Mouse (Mus musculus) midbrain, embryonic 14.5 days (tissue): ENCODE data around the gene Olfr117. TPM values are rescaled to one million over a fixed set of nuclear protein-coding genes. Genes with fewer than 3 reads are reported as not detected.
"Not testable (repeated sequence)": the region's sequence is repeated elsewhere in the genome, so short reads cannot be mapped to it uniquely, and the experiment has no call there.

Source experiments
- ATAC-seq: fragments of 200-750 bp; cut with Nextera tagmentation; 2 replicates; pipeline ENCODE4 v1.8.0; 2017; ENCODE audit warnings: moderate number of reproducible peaks, moderate library complexity; ENCODE audit not compliant: low FRiP score, low TSS enrichment
- DNase-seq: peaks from one replicate; pipeline ENCODE4 v3.0.0-alpha.2; 2015
- H3K27ac ChIP-seq: fragments of 300-500 bp; sonication (generic); replicated peaks from 2 replicates; pipeline ENCODE4 v1.5.1; 2014; ENCODE audit warnings: mild to moderate bottlenecking, low read depth, low read length, moderate library complexity
- H3K27me3 ChIP-seq: fragments of 300-500 bp; sonication (generic); 2 replicates; pipeline ENCODE4 v1.6.1; 2014; ENCODE audit warnings: low read length, control low read depth, mixed read lengths; ENCODE audit not compliant: control insufficient read depth, insufficient read depth
- H3K36me3 ChIP-seq: fragments of 300-500 bp; sonication (generic); 2 replicates; pipeline ENCODE4 v1.6.1; 2014; ENCODE audit warnings: low read length, control low read depth; ENCODE audit not compliant: control insufficient read depth, insufficient read depth
- H3K4me1 ChIP-seq: fragments of 300-500 bp; sonication (generic); 2 replicates; pipeline ENCODE4 v1.6.1; 2014; ENCODE audit warnings: mild to moderate bottlenecking, antibody characterized with exemption, low read length, control low read depth; ENCODE audit not compliant: control insufficient read depth, insufficient read depth
- H3K4me2 ChIP-seq: fragments of 300-500 bp; sonication (generic); 2 replicates; pipeline ENCODE4 v1.6.1; 2014; ENCODE audit warnings: mild to moderate bottlenecking, low read length, moderate library complexity
- H3K4me3 ChIP-seq: fragments of 300-500 bp; sonication (generic); replicated peaks from 2 replicates; pipeline ENCODE4 v1.5.1; 2014; ENCODE audit warnings: low read depth, low read length
- H3K9ac ChIP-seq: fragments of 300-500 bp; sonication (generic); replicated peaks from 2 replicates; pipeline ENCODE4 v1.6.1; 2014; ENCODE audit warnings: mild to moderate bottlenecking, low read length, moderate library complexity
- H3K9me3 ChIP-seq: fragments of 300-500 bp; sonication (generic); 2 replicates; pipeline ENCODE4 v1.6.1; 2016; ENCODE audit warnings: low read length, control low read depth, mixed read lengths; ENCODE audit not compliant: control insufficient read depth
- WGBS: fragments of 180-500 bp; shearing (Covaris S2); extraction: QIAGEN DNeasy Blood & Tissue Kit; methylation state at CpG from one replicate; pipeline ENCODE4 v1.1.7; 2014; 5-methylcytosine and 5-hydroxymethylcytosine counted together
- polyA plus RNA-seq: library from polyadenylated mRNA; unstranded; fragments of >200 nt; fragmentation: Nextera tagmentation; extraction: Ambion mirVana; gene quantifications from 2 replicates; pipeline ENCODE4 v1.2.1, GENCODE M21; 2014

Gene Olfr117
- polyA plus RNA-seq = not detected in 2 replicates

DNA sequence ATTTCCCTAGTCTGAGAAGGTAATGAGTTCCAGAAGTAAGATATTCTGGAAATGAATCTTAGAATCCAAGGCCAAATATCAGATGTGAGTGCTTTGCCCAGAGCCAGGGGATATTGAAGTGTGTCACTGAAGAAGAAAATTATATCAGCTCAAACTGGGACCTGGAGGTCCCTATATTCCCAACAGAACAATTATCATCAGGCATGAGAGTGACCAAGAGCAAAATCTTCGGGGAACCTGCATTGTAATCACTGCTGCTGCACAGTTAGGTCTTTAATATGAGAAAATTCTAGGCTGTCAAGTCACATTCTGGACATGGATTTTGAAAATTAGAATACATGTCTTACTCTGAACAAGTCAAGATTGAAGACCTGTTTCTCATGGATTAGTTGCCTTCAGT lies at the start of gene Olfr117:
TSS of gene Olfr117 (minus strand) at position 101 of the 400 bp plus-strand sequence.
- Histone ChIP-seq H3K9me3 (no peaks in the 10 kb centered on the region; the same call in 1 of the 2 replicates), H3K4me3 (no peak within 1 kb of the TSS), H3K27me3 (no peaks in the 10 kb centered on the region), H3K36me3 (no peaks in the 10 kb centered on the region), H3K4me2 (no peak within 1 kb of the TSS), H3K4me1 (no peaks in the 10 kb centered on the region), H3K9ac (no peak within 1 kb of the TSS), H3K27ac (no peak within 1 kb of the TSS)
- 69% methylated on average over 1 of the region's 1 CpGs for WGBS
- DNase-seq (no peak), ATAC-seq (no peak)

DNA sequence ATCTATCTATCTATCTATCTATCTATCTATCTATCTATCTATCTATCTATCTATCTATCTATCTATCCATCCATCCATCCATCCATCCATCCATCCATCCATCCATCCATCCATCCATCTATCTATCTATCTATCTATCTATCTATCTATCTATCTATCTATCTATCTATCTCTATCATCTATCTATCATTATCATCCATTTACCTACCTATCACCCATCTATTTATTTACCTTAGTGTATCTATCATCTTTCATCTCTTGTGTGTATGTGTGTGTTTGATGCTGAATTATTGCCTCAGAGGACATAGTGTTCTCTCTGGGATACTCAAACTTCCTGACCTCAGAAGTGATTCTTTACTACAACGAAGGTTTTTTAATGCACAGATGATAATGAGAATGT lies 32.7 kb upstream of the Olfr117 start, which contains the start of gene Olfr119:
TSS of gene Olfr119 (plus strand) at position 301 of the 400 bp plus-strand sequence.
- not testable (repeated sequence) for H3K4me3 ChIP-seq, H3K4me1 ChIP-seq, H3K36me3 ChIP-seq, H3K27me3 ChIP-seq, H3K27ac ChIP-seq, DNase-seq, H3K9ac ChIP-seq, ATAC-seq, H3K4me2 ChIP-seq, H3K9me3 ChIP-seq
- WGBS = 45% methylated on average over 1 of the region's 1 CpGs

DNA sequence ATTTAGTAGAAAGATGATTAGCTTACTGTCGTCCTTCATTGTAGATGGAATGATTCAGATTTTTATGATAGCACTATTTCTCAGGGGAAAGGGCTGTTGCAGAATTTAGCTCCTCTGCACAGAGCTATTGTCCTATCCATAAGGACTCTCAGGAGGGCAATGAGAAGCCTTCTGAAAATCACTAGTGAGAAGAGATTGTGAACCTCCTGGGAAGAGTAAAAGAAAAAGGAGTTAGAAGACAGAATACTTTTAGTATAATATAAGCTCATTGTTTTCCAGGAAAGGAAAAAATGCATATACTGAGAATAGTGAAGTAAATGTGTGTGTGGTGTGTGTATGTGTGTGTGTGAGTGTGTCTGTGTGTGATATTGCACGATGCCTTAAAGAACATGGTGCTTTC lies 3.1 kb upstream of the Olfr117 start, which contains the start of gene Olfr118:
TSS of gene Olfr118 (plus strand) at position 301 of the 400 bp plus-strand sequence.
- Histone ChIP-seq H3K4me2 (no peak within 1 kb of the TSS), H3K36me3 (no peaks in the 10 kb centered on the region), H3K9ac (no peak within 1 kb of the TSS), H3K27me3 (no peaks in the 10 kb centered on the region), H3K27ac (no peak within 1 kb of the TSS), H3K4me3 (no peak within 1 kb of the TSS), H3K4me1 (no peaks in the 10 kb centered on the region), H3K9me3 (no peaks in the 10 kb centered on the region; the same call in 1 of the 2 replicates)
- ATAC-seq = no peak
- WGBS = 65% methylated on average over 2 of the region's 2 CpGs
- no peak for DNase-seq

DNA sequence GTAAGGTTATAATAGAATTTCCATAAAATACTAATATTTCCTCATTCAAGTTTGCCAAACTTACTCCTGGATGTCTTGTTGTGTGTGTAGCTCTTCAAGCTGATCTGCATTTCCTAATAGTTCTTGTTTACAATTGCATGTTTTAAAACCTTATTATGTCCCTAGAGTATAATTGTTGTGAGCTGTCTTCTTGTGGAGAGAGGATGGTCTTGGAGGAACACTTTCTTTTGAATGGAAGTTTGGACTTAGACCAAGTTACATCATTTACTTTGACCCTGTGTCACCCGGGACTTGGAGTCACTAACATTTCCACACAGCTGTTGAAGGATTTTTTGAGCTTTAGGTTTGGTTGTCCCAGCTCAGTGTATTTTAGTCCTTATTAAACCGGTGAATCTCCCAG lies 36.6 kb downstream of the Olfr117 start, which contains the start of the genes Olfr115 and Olfr116:
TSS of gene Olfr115 (minus strand) at position 101 of the 400 bp plus-strand sequence.
TSS of gene Olfr116 (minus strand) at position 191 of the 400 bp plus-strand sequence.
- Histone ChIP-seq H3K36me3 (no peaks in the 10 kb centered on the region), H3K4me1 (no peaks in the 10 kb centered on the region), H3K27ac (no peak within 1 kb of the TSS), H3K9me3 (peaks cover 7% of the 10 kb centered on the region; the same call in 1 of the 2 replicates), H3K4me2 (no peak within 1 kb of the TSS), H3K27me3 (no peaks in the 10 kb centered on the region), H3K4me3 (no peak within 1 kb of the TSS), H3K9ac (no peak within 1 kb of the TSS)
- DNase-seq (no peak), ATAC-seq (no peak)
- 83% methylated on average over 2 of the region's 2 CpGs for WGBS

Other genes with a start within 250 kb of the Olfr117 start
- gene Olfr108, start 218.3 kb downstream of the Olfr117 start, polyA plus RNA-seq = not detected in 2 replicates
- gene Olfr109, start 204.9 kb downstream of the Olfr117 start, polyA plus RNA-seq = not detected in 2 replicates
- not detected in 2 replicates for gene H2-M2, start 180.2 kb downstream of the Olfr117 start, polyA plus RNA-seq
- not detected in 2 replicates for gene Olfr110, start 171.3 kb downstream of the Olfr117 start, polyA plus RNA-seq
- gene Olfr111, start 155.8 kb downstream of the Olfr117 start, polyA plus RNA-seq = not detected in 2 replicates
- gene Olfr112, start 94.3 kb downstream of the Olfr117 start, polyA plus RNA-seq = not detected in 2 replicates
- gene Olfr113, start 86.1 kb downstream of the Olfr117 start, polyA plus RNA-seq = not detected in 2 replicates
- not detected in 2 replicates for gene Olfr114, start 71.0 kb downstream of the Olfr117 start, polyA plus RNA-seq
- gene Olfr115, start 36.7 kb downstream of the Olfr117 start, polyA plus RNA-seq = not detected in 2 replicates
- not detected in 2 replicates for gene Olfr116, start 36.6 kb downstream of the Olfr117 start, polyA plus RNA-seq
- not detected in 2 replicates for gene Olfr118, start 3.2 kb upstream of the Olfr117 start, polyA plus RNA-seq
- not detected in 2 replicates for gene Olfr119, start 32.8 kb upstream of the Olfr117 start, polyA plus RNA-seq
- not detected in 2 replicates for gene Olfr120, start 58.0 kb upstream of the Olfr117 start, polyA plus RNA-seq
- not detected in 2 replicates for gene Olfr121, start 85.1 kb upstream of the Olfr117 start, polyA plus RNA-seq
- gene Olfr122, start 104.8 kb upstream of the Olfr117 start, polyA plus RNA-seq = not detected in 2 replicates
- not detected in 2 replicates for gene Olfr123, start 129.7 kb upstream of the Olfr117 start, polyA plus RNA-seq
- not detected in 2 replicates for gene Olfr124, start 136.1 kb upstream of the Olfr117 start, polyA plus RNA-seq
- not detected in 2 replicates for gene Olfr125, start 169.2 kb upstream of the Olfr117 start, polyA plus RNA-seq
- not detected in 2 replicates for gene Olfr126, start 183.7 kb upstream of the Olfr117 start, polyA plus RNA-seq
- not detected in 2 replicates for gene Olfr127, start 236.7 kb upstream of the Olfr117 start, polyA plus RNA-seq